Comparison of ENCODE assay signal across 11 mouse cellular contexts in the genomic region with DNA sequence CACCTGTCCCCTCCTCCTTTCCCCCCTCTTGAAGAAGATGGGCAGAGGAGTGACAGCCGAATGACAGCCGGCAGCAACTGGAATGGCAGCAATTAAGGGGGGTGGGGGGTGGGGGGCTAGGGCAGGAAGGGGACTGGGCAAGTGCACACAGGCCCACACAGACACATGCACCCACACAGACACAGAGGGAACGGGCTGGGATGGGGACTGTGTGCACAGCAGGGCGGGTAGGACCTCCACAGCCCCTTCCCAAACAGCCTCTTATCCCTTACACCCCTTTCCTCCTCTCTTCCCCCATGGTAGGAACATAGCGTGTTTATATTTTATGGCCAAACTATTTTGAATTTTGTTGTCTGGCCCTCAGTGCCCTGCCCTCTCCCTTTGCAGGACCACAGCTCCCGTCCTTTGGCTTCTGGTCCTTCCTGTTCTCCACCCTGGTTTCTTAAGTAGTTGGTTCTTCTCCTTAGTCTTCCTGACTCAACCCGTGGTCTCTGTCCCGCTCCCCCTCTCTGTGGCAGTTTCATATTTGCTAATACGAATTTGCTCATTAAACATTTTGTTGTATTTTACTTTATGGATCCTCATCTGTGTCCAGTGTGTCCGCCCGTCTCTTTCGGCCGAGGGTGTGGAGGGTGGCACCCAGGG. TPM values are rescaled to one million over a fixed set of nuclear protein-coding genes. Genes with fewer than 3 reads are reported as not detected.
DNase-seq lines count a peak whose midpoint lies in the region; ATAC-seq and TF ChIP-seq lines count a peak whose summit lies in the region.
"Not testable (repeated sequence)": the region's sequence is repeated elsewhere in the genome, so short reads cannot be mapped to it uniquely, and the experiment has no call there.
"Had no signal": no experiment of that assay in that cellular context is flagged by ENCODE, and none has a peak within 500 bp of the region (broad histone marks: within the 10 kb centered on the region; RNA-seq: fewer than 3 reads in every experiment).

No protein-coding gene starts in this region.

- not testable (repeated sequence) for H3K27ac ChIP-seq in ES-Bruce4 (ENCODE audit: insufficient read depth, low read length)
- peak overlapping the region; percentile 93 for H3K27ac ChIP-seq in embryonic facial prominence, embryonic 13.5 days
- peak overlapping the region; percentile 97 for H3K27ac ChIP-seq in gastrocnemius, adult 2 months
- H3K27ac ChIP-seq in hindbrain, embryonic 13.5 days: peak overlapping the region; percentile 93
- H3K27ac ChIP-seq in kidney, postnatal 0 days: peak overlapping the region; percentile 96
- H3K27ac ChIP-seq in liver, embryonic 14.5 days: peak overlapping the region; percentile 63
- H3K27ac ChIP-seq in midbrain, embryonic 12.5 days (replicated peaks): peak overlapping the region; percentile 89
- peak overlapping the region; percentile 77 for H3K27ac ChIP-seq in small intestine, adult 2 months (ENCODE audit: insufficient read depth, low read depth, low read length)

- intact Hi-C loops in gastrocnemius, adult 2 months (cut with DNase I): loop anchor here (1.0 to 2.0 kb wide), 2 partner anchors 17 to 45 kb away; partner anchors contain the start of genes Rasl2-9 and U2af2

- H3K27me3 ChIP-seq in ES-Bruce4 (ENCODE audit: control insufficient read depth, insufficient read depth, low read length, poor library complexity, severe bottlenecking); embryonic facial prominence, embryonic 13.5 days; hindbrain, embryonic 13.5 days; kidney, postnatal 0 days (ENCODE audit: insufficient read depth, low read length); liver, embryonic 14.5 days (ENCODE audit: control insufficient read depth, insufficient read depth, low read length); midbrain, embryonic 12.5 days; small intestine, adult 2 months (ENCODE audit: control insufficient read depth, insufficient read depth, low read length): not testable (repeated sequence)

- not testable (repeated sequence) for TF ChIP-seq CTCF in ES-Bruce4 (IDR thresholded peaks at IDR 0.05; ENCODE audit: low read depth, low read length); gastrocnemius, adult 2 months (IDR thresholded peaks at IDR 0.05); kidney, postnatal 0 days (IDR thresholded peaks at IDR 0.05; ENCODE audit: low read depth); liver, embryonic 14.5 days (IDR thresholded peaks at IDR 0.05; ENCODE audit: low read depth); small intestine, adult 2 months (IDR thresholded peaks at IDR 0.05; ENCODE audit: extremely low read depth, insufficient read length, insufficient replicate concordance, low read depth, low read length)

- peaks cover 44% of the 10 kb centered on the region for H3K36me3 ChIP-seq in ES-Bruce4 (ENCODE audit: control insufficient read depth, insufficient read depth, low read length, poor library complexity, severe bottlenecking)
- peaks cover 55% of the 10 kb centered on the region for H3K36me3 ChIP-seq in embryonic facial prominence, embryonic 13.5 days
- H3K36me3 ChIP-seq in hindbrain, embryonic 13.5 days: peaks cover 50% of the 10 kb centered on the region
- peaks cover 38% of the 10 kb centered on the region for H3K36me3 ChIP-seq in kidney, postnatal 0 days (ENCODE audit: insufficient read depth, low read length)
- peaks cover 61% of the 10 kb centered on the region for H3K36me3 ChIP-seq in liver, embryonic 14.5 days (replicated peaks; ENCODE audit: control insufficient read depth, insufficient read depth, low read depth)
- H3K36me3 ChIP-seq in midbrain, embryonic 12.5 days: peaks cover 55% of the 10 kb centered on the region
- H3K36me3 ChIP-seq in small intestine, adult 2 months (ENCODE audit: control insufficient read depth, insufficient read depth, low read length): peaks cover 40% of the 10 kb centered on the region

- peak overlapping the region; percentile 74 for H3K4me2 ChIP-seq in embryonic facial prominence, embryonic 13.5 days
- peak overlapping the region; percentile 93 for H3K4me2 ChIP-seq in hindbrain, embryonic 13.5 days
- H3K4me2 ChIP-seq in kidney, postnatal 0 days (ENCODE audit: low read length): peak overlapping the region; percentile 61
- peak overlapping the region; percentile 92 for H3K4me2 ChIP-seq in liver, embryonic 14.5 days (ENCODE audit: low read depth)
- H3K4me2 ChIP-seq in midbrain, embryonic 12.5 days (replicated peaks): peak overlapping the region; percentile 83

- not testable (repeated sequence) for DNase-seq in gastrocnemius, adult 2 months; kidney, postnatal 0 days (ENCODE audit: low spot score); liver, embryonic 14.5 days (ENCODE audit: low read depth in 3 of 3, low spot score in 3 of 3)

- not testable (repeated sequence) for H3K4me1 ChIP-seq in ES-Bruce4 (ENCODE audit: control insufficient read depth, insufficient read depth, low read length); kidney, postnatal 0 days (replicated peaks; ENCODE audit: insufficient read depth, low read length); midbrain, embryonic 12.5 days
- peaks cover 12% of the 10 kb centered on the region for H3K4me1 ChIP-seq in embryonic facial prominence, embryonic 13.5 days
- peaks cover 34% of the 10 kb centered on the region for H3K4me1 ChIP-seq in hindbrain, embryonic 13.5 days (replicated peaks)
- H3K4me1 ChIP-seq in liver, embryonic 14.5 days (replicated peaks; ENCODE audit: control insufficient read depth in 2 of 2, insufficient read depth in 2 of 2, low read length in 1 of 2): peaks cover 21 to 36% of the 10 kb centered on the region in 2 experiments
- H3K4me1 ChIP-seq in small intestine, adult 2 months (ENCODE audit: control insufficient read depth, insufficient read depth, insufficient read length, low read length): peaks cover 14% of the 10 kb centered on the region

- not testable (repeated sequence) for ATAC-seq in embryonic facial prominence, embryonic 13.5 days (ENCODE audit: insufficient number of reproducible peaks, insufficient read depth, low FRiP score, low TSS enrichment, low read depth); kidney, postnatal 0 days (replicated peaks; ENCODE audit: low FRiP score, low read depth)
- peak; percentile 61 for ATAC-seq in hindbrain, embryonic 13.5 days (ENCODE audit: low FRiP score)
- peak; percentile 0; the same call in 1 of the 2 replicates for ATAC-seq in liver, embryonic 14.5 days (ENCODE audit: insufficient read depth)
- peak; percentile 19 for ATAC-seq in midbrain, embryonic 12.5 days (ENCODE audit: low FRiP score, low read depth)

- WGBS in embryonic facial prominence, embryonic 13.5 days: 49% methylated on average over 11 of the region's 13 CpGs
- 54% methylated on average over 11 of the region's 13 CpGs for WGBS in hindbrain, embryonic 13.5 days
- 39% methylated on average over 9 of the region's 13 CpGs for WGBS in kidney, postnatal 0 days
- 34% methylated on average over 9 of the region's 13 CpGs for WGBS in liver, embryonic 14.5 days (ENCODE audit: insufficient replicate concordance)
- WGBS in midbrain, embryonic 12.5 days: 53% methylated on average over 9 of the region's 13 CpGs
- 41% methylated on average over 10 of the region's 13 CpGs for WGBS in small intestine, adult 2 months

- H3K4me3 ChIP-seq in ES-Bruce4 (ENCODE audit: low read depth, low read length): peak overlapping the region; percentile 63
- H3K4me3 ChIP-seq in embryonic facial prominence, embryonic 13.5 days: peak overlapping the region; percentile 99
- peak overlapping the region; percentile 100 for H3K4me3 ChIP-seq in gastrocnemius, adult 2 months
- peak overlapping the region; percentile 99 for H3K4me3 ChIP-seq in hindbrain, embryonic 13.5 days
- peak overlapping the region; percentile 99 for H3K4me3 ChIP-seq in kidney, postnatal 0 days (replicated peaks; ENCODE audit: low read depth, low read length)
- peak overlapping the region; percentile 54 to 90 for H3K4me3 ChIP-seq in liver, embryonic 14.5 days (ENCODE audit: insufficient read depth in 1 of 2, low read depth in 2 of 2, low read length in 2 of 2)
- peak overlapping the region; percentile 99 for H3K4me3 ChIP-seq in midbrain, embryonic 12.5 days
- H3K4me3 ChIP-seq in small intestine, adult 2 months (ENCODE audit: low read depth, low read length): peak overlapping the region; percentile 91

- not testable (repeated sequence) for TF ChIP-seq EP300 in ES-Bruce4 (IDR thresholded peaks at IDR 0.05; ENCODE audit: insufficient read depth, low read depth, low read length); liver, embryonic 14.5 days (IDR thresholded peaks at IDR 0.05; ENCODE audit: low read depth)

- TF ChIP-seq POLR2A in ES-Bruce4 (IDR thresholded peaks at IDR 0.05; ENCODE audit: insufficient read depth, low read length); small intestine, adult 2 months (IDR thresholded peaks at IDR 0.05; ENCODE audit: low read depth, low read length): not testable (repeated sequence)

- 0 out of 2 replicates have a peak overlapping the region, but pooled peaks have one; percentile 35 for H3K9ac ChIP-seq in ES-Bruce4 (ENCODE audit: low read depth, poor library complexity, severe bottlenecking)
- peak overlapping the region; percentile 97 for H3K9ac ChIP-seq in embryonic facial prominence, embryonic 13.5 days
- peak overlapping the region; percentile 98 for H3K9ac ChIP-seq in hindbrain, embryonic 13.5 days
- H3K9ac ChIP-seq in kidney, postnatal 0 days (ENCODE audit: low read depth, low read length): peak overlapping the region; percentile 97
- H3K9ac ChIP-seq in liver, embryonic 14.5 days (replicated peaks): peak overlapping the region; percentile 92
- peak overlapping the region; percentile 44; the same call in 1 of the 2 replicates for H3K9ac ChIP-seq in midbrain, embryonic 12.5 days (replicated peaks)

- H3K9me3 ChIP-seq in ES-Bruce4 (replicated peaks; ENCODE audit: control insufficient read depth, insufficient read depth, low read length, poor library complexity, severe bottlenecking); embryonic facial prominence, embryonic 13.5 days; hindbrain, embryonic 13.5 days; kidney, postnatal 0 days (replicated peaks; ENCODE audit: low read length); liver, embryonic 14.5 days (ENCODE audit: control insufficient read depth, low read length); midbrain, embryonic 12.5 days: not testable (repeated sequence)

RNA-seq across cellular contexts. Expression of gene Epn1, which starts 0.5 kb away (rescaled TPM):
- polyA plus RNA-seq in ES-Bruce4 (2011; ENCODE audit: insufficient read depth, insufficient read length, low read depth, missing spikeins): 68.8 and 69.1 TPM in 2 replicates
- polyA plus RNA-seq in embryonic facial prominence, embryonic 13.5 days (2015; fragmentation: Nextera tagmentation; extraction: Ambion mirVana): 63.8 and 70.5 TPM in 2 replicates
- 100 to 1,000 TPM; 165 to 171 TPM for total RNA-seq in gastrocnemius, adult 2 months (2021)
- 83.8 and 85.6 TPM in 2 replicates for polyA plus RNA-seq in hindbrain, embryonic 13.5 days (2015; fragmentation: Nextera tagmentation; extraction: Ambion mirVana)
- polyA plus RNA-seq in kidney, postnatal 0 days (2015; fragmentation: Nextera tagmentation; extraction: Ambion mirVana): 58.4 and 61.7 TPM in 2 replicates
- 54.4 and 57.5 TPM in 2 replicates for polyA plus RNA-seq in liver, embryonic 14.5 days (2012; rRNA removed)
- 45.4 and 56.7 TPM in 2 replicates for polyA plus RNA-seq in liver, embryonic 14.5 days (2014; fragmentation: Nextera tagmentation; extraction: Ambion mirVana)
- polyA plus RNA-seq in midbrain, embryonic 12.5 days (2016; fragmentation: Nextera tagmentation; extraction: Ambion mirVana): 67.3 and 69.8 TPM in 2 replicates
- 240 and 483 TPM in 2 replicates for polyA plus RNA-seq in small intestine, adult 2 months (2012; rRNA removed)

RNA-seq across cellular contexts. Expression of gene U2af2, which starts 17.5 kb away (rescaled TPM):
- 236 and 262 TPM in 2 replicates for polyA plus RNA-seq in ES-Bruce4 (2011; ENCODE audit: insufficient read depth, insufficient read length, low read depth, missing spikeins)
- 137 and 155 TPM in 2 replicates for polyA plus RNA-seq in embryonic facial prominence, embryonic 13.5 days (2015; fragmentation: Nextera tagmentation; extraction: Ambion mirVana)
- total RNA-seq in gastrocnemius, adult 2 months (2021): 10 to 100 TPM; 50.0 to 51.0 TPM
- polyA plus RNA-seq in hindbrain, embryonic 13.5 days (2015; fragmentation: Nextera tagmentation; extraction: Ambion mirVana): 112 and 114 TPM in 2 replicates
- 95.0 and 103 TPM in 2 replicates for polyA plus RNA-seq in kidney, postnatal 0 days (2015; fragmentation: Nextera tagmentation; extraction: Ambion mirVana)
- 110 and 132 TPM in 2 replicates for polyA plus RNA-seq in liver, embryonic 14.5 days (2012; rRNA removed)
- 52.2 and 60.2 TPM in 2 replicates for polyA plus RNA-seq in liver, embryonic 14.5 days (2014; fragmentation: Nextera tagmentation; extraction: Ambion mirVana)
- polyA plus RNA-seq in midbrain, embryonic 12.5 days (2016; fragmentation: Nextera tagmentation; extraction: Ambion mirVana): 148 and 160 TPM in 2 replicates
- polyA plus RNA-seq in small intestine, adult 2 months (2012; rRNA removed): 76.6 and 150 TPM in 2 replicates

RNA-seq across cellular contexts. Expression of gene Zfp580, which starts 28.1 kb away (rescaled TPM):
- 14.0 and 16.0 TPM in 2 replicates for polyA plus RNA-seq in ES-Bruce4 (2011; ENCODE audit: insufficient read depth, insufficient read length, low read depth, missing spikeins)
- 44.7 and 45.9 TPM in 2 replicates for polyA plus RNA-seq in embryonic facial prominence, embryonic 13.5 days (2015; fragmentation: Nextera tagmentation; extraction: Ambion mirVana)
- 1 to 10 TPM; 3.0 to 4.1 TPM for total RNA-seq in gastrocnemius, adult 2 months (2021)
- 67.2 and 69.7 TPM in 2 replicates for polyA plus RNA-seq in hindbrain, embryonic 13.5 days (2015; fragmentation: Nextera tagmentation; extraction: Ambion mirVana)
- 48.7 and 54.0 TPM in 2 replicates for polyA plus RNA-seq in kidney, postnatal 0 days (2015; fragmentation: Nextera tagmentation; extraction: Ambion mirVana)
- polyA plus RNA-seq in liver, embryonic 14.5 days (2012; rRNA removed): 1.4 and 1.7 TPM in 2 replicates
- 1.6 and 1.8 TPM in 2 replicates for polyA plus RNA-seq in liver, embryonic 14.5 days (2014; fragmentation: Nextera tagmentation; extraction: Ambion mirVana)
- 54.6 and 56.3 TPM in 2 replicates for polyA plus RNA-seq in midbrain, embryonic 12.5 days (2016; fragmentation: Nextera tagmentation; extraction: Ambion mirVana)
- polyA plus RNA-seq in small intestine, adult 2 months (2012; rRNA removed): 12.2 and 17.6 TPM in 2 replicates

RNA-seq across cellular contexts. Expression of gene Rfpl4, which starts 37.3 kb away (rescaled TPM):
- polyA plus RNA-seq in ES-Bruce4 (2011; ENCODE audit: insufficient read depth, insufficient read length, low read depth, missing spikeins): not detected in 2 replicates
- polyA plus RNA-seq in embryonic facial prominence, embryonic 13.5 days (2015; fragmentation: Nextera tagmentation; extraction: Ambion mirVana): not detected in 2 replicates
- not detected for total RNA-seq in gastrocnemius, adult 2 months (2021)
- polyA plus RNA-seq in hindbrain, embryonic 13.5 days (2015; fragmentation: Nextera tagmentation; extraction: Ambion mirVana): not detected in 2 replicates
- polyA plus RNA-seq in kidney, postnatal 0 days (2015; fragmentation: Nextera tagmentation; extraction: Ambion mirVana): not detected in 2 replicates
- not detected in 2 replicates for polyA plus RNA-seq in liver, embryonic 14.5 days (2012; rRNA removed)
- not detected in 2 replicates for polyA plus RNA-seq in liver, embryonic 14.5 days (2014; fragmentation: Nextera tagmentation; extraction: Ambion mirVana)
- polyA plus RNA-seq in midbrain, embryonic 12.5 days (2016; fragmentation: Nextera tagmentation; extraction: Ambion mirVana): not detected in 2 replicates
- polyA plus RNA-seq in small intestine, adult 2 months (2012; rRNA removed): not detected in 2 replicates
- total RNA-seq: adrenal gland, postnatal 10 days; heart, adult 18-20 months; left cerebral cortex, postnatal 4 days had no signal

RNA-seq across cellular contexts. Expression of gene Zfp784, which starts 41.2 kb away (rescaled TPM):
- polyA plus RNA-seq in ES-Bruce4 (2011; ENCODE audit: insufficient read depth, insufficient read length, low read depth, missing spikeins): 0.30 TPM in 1 of 2 replicates, not detected in the other
- 5.6 and 5.9 TPM in 2 replicates for polyA plus RNA-seq in embryonic facial prominence, embryonic 13.5 days (2015; fragmentation: Nextera tagmentation; extraction: Ambion mirVana)
- 1 to 10 TPM; 2.8 to 3.9 TPM for total RNA-seq in gastrocnemius, adult 2 months (2021)
- polyA plus RNA-seq in hindbrain, embryonic 13.5 days (2015; fragmentation: Nextera tagmentation; extraction: Ambion mirVana): 7.8 and 9.8 TPM in 2 replicates
- polyA plus RNA-seq in kidney, postnatal 0 days (2015; fragmentation: Nextera tagmentation; extraction: Ambion mirVana): 5.7 and 6.6 TPM in 2 replicates
- 0.90 and 0.96 TPM in 2 replicates for polyA plus RNA-seq in liver, embryonic 14.5 days (2012; rRNA removed)
- polyA plus RNA-seq in liver, embryonic 14.5 days (2014; fragmentation: Nextera tagmentation; extraction: Ambion mirVana): 0.86 and 1.0 TPM in 2 replicates
- polyA plus RNA-seq in midbrain, embryonic 12.5 days (2016; fragmentation: Nextera tagmentation; extraction: Ambion mirVana): 5.4 and 5.8 TPM in 2 replicates
- polyA plus RNA-seq in small intestine, adult 2 months (2012; rRNA removed): 3.2 and 7.7 TPM in 2 replicates

Comparison
In these comparisons a context has a peak if more than half of its experiments do, and no peak if none do; other contexts are left out.
1. H3K9ac ChIP-seq: peak in every context shown above with its lines; median percentile 98 in hindbrain, embryonic 13.5 days; 97 in embryonic facial prominence, embryonic 13.5 days; 97 in kidney, postnatal 0 days; 92 in liver, embryonic 14.5 days; 44 in midbrain, embryonic 12.5 days; 35 in ES-Bruce4.